Mouse (Mus musculus) embryonic stem cell, embryonic (primary cell): ENCODE measurements around the gene Olfr213.
"Not testable (repeated sequence)": the region's sequence is repeated elsewhere in the genome, so short reads cannot be mapped to it uniquely, and the experiment has no call there.

ENCODE experiments used
- CTCF ChIA-PET, 4 experiments: fragments of 300-600 bp in 2 of 4; fragments of 350-600 bp in 2 of 4; sonication (Branson Sonifier 250); formaldehyde crosslinking; loops; one replicate each; lab custom pipeline; 2022; ENCODE audit warnings: inconsistent platforms in 2 of 4; lab: Charles Lee
- POLR2A ChIA-PET, 4 experiments: fragments of 300-600 bp in 2 of 4; fragments of 350-600 bp in 2 of 4; sonication (Branson Sonifier 250); formaldehyde crosslinking; loops; one replicate each; lab custom pipeline; 2022; ENCODE audit warnings: antibody characterized with exemption in 4 of 4, inconsistent platforms in 1 of 4; lab: Charles Lee

The Olfr213 gene

GRCm38 (mm10) chr6:116538156-116538555 lies at the start of gene Olfr213:
TSS of gene Olfr213 (plus strand) at chr6:116538456.
- POLR2A ChIA-PET = no interaction called here
- CTCF ChIA-PET = no interaction called here

- ChIA-PET POLR2A (no interaction called here), CTCF (no interaction called here)
These were observed 49.5 kb upstream of the Olfr213 start, which contains the start of gene Olfr211 for GRCm38 (mm10) chr6:116488791-116489190. TSS of gene Olfr211 (plus strand) at chr6:116489091.

- ChIA-PET POLR2A (interaction anchor here in 1 of 4 experiments (0.5 kb wide), 1 partner anchor 1150 kb away, joined by 3 read pairs; no protein-coding TSS in a partner anchor), CTCF (no interaction called here)
These were observed 44.5 kb upstream of the Olfr213 start for GRCm38 (mm10) chr6:116493742-116494141.

GRCm38 (mm10) chr6:116495960-116496359 lies 42.3 kb upstream of the Olfr213 start:
- CTCF ChIA-PET = no interaction called here
- POLR2A ChIA-PET = no interaction called here

GRCm38 (mm10) chr6:116506302-116507003 lies 31.8 kb upstream of the Olfr213 start, which contains the start of gene Olfr212:
TSS of gene Olfr212 (plus strand) at chr6:116506516.
- CTCF ChIA-PET, POLR2A ChIA-PET: not testable (repeated sequence)

GRCm38 (mm10) chr6:116514832-116515231 lies 23.4 kb upstream of the Olfr213 start:
- POLR2A ChIA-PET = no interaction called here

GRCm38 (mm10) chr6:116542500-116542899 lies 4.2 kb downstream of the Olfr213 start:
- POLR2A ChIA-PET = no interaction called here
- CTCF ChIA-PET = no interaction called here

More at GRCm38 (mm10) chr6:116514832-116515231, 23.4 kb upstream of the Olfr213 start:
- CTCF ChIA-PET = no interaction called here

GRCm38 (mm10) chr6:116550841-116551240 lies 12.6 kb downstream of the Olfr213 start, which contains the start of gene Gm5580:
TSS of gene Gm5580 (plus strand) at chr6:116551141.
- POLR2A ChIA-PET, CTCF ChIA-PET: not testable (repeated sequence)

- ChIA-PET CTCF (no interaction called here), POLR2A (no interaction called here)
These were observed 15.7 kb downstream of the Olfr213 start, which contains the start of gene Olfr214 for GRCm38 (mm10) chr6:116553935-116554334. TSS of gene Olfr214 (plus strand) at chr6:116554235.

GRCm38 (mm10) chr6:116554952-116555351 lies 16.7 kb downstream of the Olfr213 start:
- ChIA-PET CTCF (no interaction called here), POLR2A (no interaction called here)

- ChIA-PET CTCF (interaction anchor here (0.6 to 2.6 kb wide), 16 partner anchors 10 to 681 kb away, joined by 3 to 14 read pairs (median 4); no protein-coding TSS in a partner anchor), POLR2A (no interaction called here)
These were observed 31.6 kb downstream of the Olfr213 start for GRCm38 (mm10) chr6:116569834-116570233.

GRCm38 (mm10) chr6:116584095-116584494 lies 45.8 kb downstream of the Olfr213 start, which contains the start of gene Olfr215:
TSS of gene Olfr215 (minus strand) at chr6:116584195.
- ChIA-PET POLR2A (no interaction called here), CTCF (no interaction called here)
